Mouse (Mus musculus): Measurements from ENCODE around the gene Fam216a. TPM values are rescaled to one million over a fixed set of nuclear protein-coding genes. Genes with fewer than 3 reads are reported as not detected.
A peak's percentile ranks its signal among the peaks of the same experiment; 100 is the strongest.

Fam216a gene
- polyA plus RNA-seq, 1 experiment from 2014 or later, result 107 TPM

- peaks cover 10% of the 10 kb centered on the region for H3K36me3 ChIP-seq (replicated peaks; ENCODE audit: control insufficient read depth, insufficient read depth, low read depth, low read length)
- ATAC-seq (replicated peaks; ENCODE audit: insufficient number of reproducible peaks, low FRiP score, low TSS enrichment, low read depth), result 0 out of 2 replicates have a peak, but pooled peaks have one; percentile 52
These were observed 7.4 kb upstream of the Fam216a start for GRCm38 (mm10) chr5:122379374-122380155.

GRCm38 (mm10) chr5:122378171-122378570, 6.0 kb upstream of the Fam216a start:
- H3K9ac ChIP-seq (replicated peaks; ENCODE audit: low read length), result no peak overlapping the region
- H3K27ac ChIP-seq (replicated peaks; ENCODE audit: low read depth, low read length), result no peak overlapping the region
- peaks cover 2% of the 10 kb centered on the region; the same call in 1 of the 2 replicates for H3K4me1 ChIP-seq (ENCODE audit: control insufficient read depth, insufficient read depth, low read length)
- no peak for DNase-seq (ENCODE audit: low spot score)
- 87% methylated on average over 12 of the region's 12 CpGs for WGBS
- no peak for ATAC-seq (replicated peaks; ENCODE audit: insufficient number of reproducible peaks, low FRiP score, low TSS enrichment, low read depth)
- no peaks in the 10 kb centered on the region for H3K27me3 ChIP-seq (ENCODE audit: control insufficient read depth, insufficient read depth, low read length)
- H3K36me3 ChIP-seq (replicated peaks; ENCODE audit: control insufficient read depth, insufficient read depth, low read depth, low read length), result peaks cover 10% of the 10 kb centered on the region
- H3K9me3 ChIP-seq (replicated peaks; ENCODE audit: control insufficient read depth, low read length), result no peaks in the 10 kb centered on the region
- no peak overlapping the region for H3K4me2 ChIP-seq (ENCODE audit: low read depth, low read length)
- no peak overlapping the region for H3K4me3 ChIP-seq (ENCODE audit: low read depth, low read length)

More at GRCm38 (mm10) chr5:122379374-122380155, 7.4 kb upstream of the Fam216a start:
- 64% methylated on average over 11 of the region's 11 CpGs for WGBS
- no peak overlapping the region for H3K27ac ChIP-seq (replicated peaks; ENCODE audit: low read depth, low read length)
- DNase-seq (ENCODE audit: low spot score), result peak; percentile 82
- no peaks in the 10 kb centered on the region for H3K9me3 ChIP-seq (replicated peaks; ENCODE audit: control insufficient read depth, low read length)
- H3K4me3 ChIP-seq (ENCODE audit: low read depth, low read length), result no peak overlapping the region
- H3K4me1 ChIP-seq (ENCODE audit: control insufficient read depth, insufficient read depth, low read length), result no peaks in the 10 kb centered on the region
- H3K27me3 ChIP-seq (ENCODE audit: control insufficient read depth, insufficient read depth, low read length), result no peaks in the 10 kb centered on the region
- H3K9ac ChIP-seq (replicated peaks; ENCODE audit: low read length), result no peak overlapping the region
- no peak overlapping the region for H3K4me2 ChIP-seq (ENCODE audit: low read depth, low read length)

DNA sequence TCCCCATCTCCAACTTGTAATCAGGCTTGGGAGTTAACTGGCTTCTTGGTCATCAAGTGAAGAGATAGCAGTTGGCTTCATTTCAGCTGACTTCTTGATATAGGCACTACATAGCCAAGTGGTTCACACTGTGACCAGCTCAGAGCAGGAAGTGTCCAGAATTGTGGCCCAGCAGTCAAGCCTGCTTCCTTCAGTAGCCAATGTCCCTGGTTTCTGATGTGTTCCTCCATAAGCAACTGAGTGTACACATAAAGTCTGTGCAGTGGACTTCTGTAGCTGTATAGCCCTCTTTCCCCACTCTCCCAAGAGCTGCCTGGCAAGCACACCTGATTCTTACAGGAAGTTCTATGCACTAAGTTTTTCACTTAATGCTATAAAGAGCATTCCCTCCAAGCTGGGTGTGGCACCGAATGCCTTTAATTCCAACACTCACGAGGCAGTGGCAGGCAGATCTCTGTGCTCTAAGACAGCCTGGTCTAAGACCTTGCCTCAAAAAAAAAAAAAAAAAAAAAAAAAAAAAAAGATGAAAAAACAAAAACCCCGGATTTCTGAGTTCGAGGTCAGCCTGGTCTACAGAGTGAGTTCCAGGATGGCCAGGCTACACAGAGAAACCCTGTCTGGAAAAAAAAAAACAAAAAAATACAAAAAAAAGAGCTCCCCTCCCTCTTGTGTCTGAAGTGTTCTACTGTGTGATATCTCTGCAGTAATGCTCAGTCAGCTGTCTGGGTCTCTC, 5.1 kb upstream of the Fam216a start:
- no peak for ATAC-seq (replicated peaks; ENCODE audit: insufficient number of reproducible peaks, low FRiP score, low TSS enrichment, low read depth)
- Histone ChIP-seq H3K9me3 (replicated peaks; ENCODE audit: control insufficient read depth, low read length) (no peaks in the 10 kb centered on the region), H3K9ac (replicated peaks; ENCODE audit: low read length) (no peak overlapping the region), H3K27me3 (ENCODE audit: control insufficient read depth, insufficient read depth, low read length) (no peaks in the 10 kb centered on the region), H3K27ac (replicated peaks; ENCODE audit: low read depth, low read length) (no peak overlapping the region), H3K4me3 (ENCODE audit: low read depth, low read length) (no peak overlapping the region), H3K4me2 (ENCODE audit: low read depth, low read length) (no peak overlapping the region), H3K4me1 (ENCODE audit: control insufficient read depth, insufficient read depth, low read length) (peaks cover 2% of the 10 kb centered on the region; the same call in 1 of the 2 replicates), H3K36me3 (replicated peaks; ENCODE audit: control insufficient read depth, insufficient read depth, low read depth, low read length) (peaks cover 10% of the 10 kb centered on the region)
- no peak for DNase-seq (ENCODE audit: low spot score)
- 87% methylated on average over 4 of the region's 4 CpGs for WGBS

GRCm38 (mm10) chr5:122372878-122373277, 714 bp upstream of the Fam216a start:
- ATAC-seq (replicated peaks; ENCODE audit: insufficient number of reproducible peaks, low FRiP score, low TSS enrichment, low read depth), result no peak
- Histone ChIP-seq H3K9me3 (replicated peaks; ENCODE audit: control insufficient read depth, low read length) (no peaks in the 10 kb centered on the region), H3K4me2 (ENCODE audit: low read depth, low read length) (peak overlapping the region; percentile 67), H3K27me3 (ENCODE audit: control insufficient read depth, insufficient read depth, low read length) (no peaks in the 10 kb centered on the region), H3K4me1 (ENCODE audit: control insufficient read depth, insufficient read depth, low read length) (peaks cover 2% of the 10 kb centered on the region; the same call in 1 of the 2 replicates), H3K4me3 (ENCODE audit: low read depth, low read length) (peak overlapping the region; percentile 59), H3K36me3 (replicated peaks; ENCODE audit: control insufficient read depth, insufficient read depth, low read depth, low read length) (no peaks in the 10 kb centered on the region; the same call in none of the 2 replicates), H3K27ac (replicated peaks; ENCODE audit: low read depth, low read length) (no peak overlapping the region), H3K9ac (replicated peaks; ENCODE audit: low read length) (peak overlapping the region; percentile 75)
- 6% methylated on average over 5 of the region's 5 CpGs for WGBS
- no peak for DNase-seq (ENCODE audit: low spot score)

DNA sequence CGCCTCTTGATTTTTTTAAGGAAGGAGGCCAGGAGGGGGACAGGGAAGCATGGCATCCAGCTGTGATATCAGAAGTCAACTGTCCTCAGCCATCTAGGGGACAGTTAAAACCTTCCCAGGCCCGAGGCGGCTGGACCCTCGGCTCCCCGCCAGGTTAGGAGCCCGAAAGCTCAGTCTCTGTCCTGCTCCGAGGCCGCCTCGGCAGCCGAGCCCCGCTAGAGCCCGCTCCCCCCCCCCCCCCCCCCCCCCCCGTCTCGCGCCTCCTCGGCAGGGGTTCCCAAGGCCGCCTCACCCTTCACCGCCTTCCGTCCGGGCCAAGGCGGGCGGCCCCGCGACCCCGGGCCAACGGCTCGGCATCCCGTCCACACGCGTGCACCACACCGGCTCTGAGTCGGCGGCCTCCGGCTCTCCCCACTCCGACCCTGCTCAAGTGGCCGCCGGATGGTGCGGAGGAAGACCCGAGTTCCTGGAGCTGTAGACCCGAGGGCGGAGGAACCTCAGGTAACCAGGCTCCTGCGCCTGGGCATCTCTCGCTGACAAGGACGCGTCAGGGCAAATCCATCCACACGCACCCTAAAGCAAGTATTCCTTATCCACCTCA, 473 bp downstream of the Fam216a start, which contains the start of gene Gpn3:
Gene Gpn3 (plus strand): TSS at position 286 of the 601 bp plus-strand sequence.
- no peaks in the 10 kb centered on the region for H3K27me3 ChIP-seq (ENCODE audit: control insufficient read depth, insufficient read depth, low read length)
- DNase-seq (ENCODE audit: low spot score) (peak; percentile 15), ATAC-seq (replicated peaks; ENCODE audit: insufficient number of reproducible peaks, low FRiP score, low TSS enrichment, low read depth) (peak; percentile 77)
- peaks cover 2% of the 10 kb centered on the region; the same call in 1 of the 2 replicates for H3K4me1 ChIP-seq (ENCODE audit: control insufficient read depth, insufficient read depth, low read length)
- H3K9me3 ChIP-seq (replicated peaks; ENCODE audit: control insufficient read depth, low read length), result no peaks in the 10 kb centered on the region
- H3K4me3 ChIP-seq (ENCODE audit: low read depth, low read length), result peak within 1 kb of the TSS; percentile 59
- H3K36me3 ChIP-seq (replicated peaks; ENCODE audit: control insufficient read depth, insufficient read depth, low read depth, low read length), result peaks cover 3% of the 10 kb centered on the region
- H3K9ac ChIP-seq (replicated peaks; ENCODE audit: low read length), result peak within 1 kb of the TSS; percentile 80
- WGBS, result under 1% methylated on average over 40 of the region's 46 CpGs
- peak within 1 kb of the TSS; percentile 97 for H3K27ac ChIP-seq (replicated peaks; ENCODE audit: low read depth, low read length)
- H3K4me2 ChIP-seq (ENCODE audit: low read depth, low read length), result peak within 1 kb of the TSS; percentile 76

DNA sequence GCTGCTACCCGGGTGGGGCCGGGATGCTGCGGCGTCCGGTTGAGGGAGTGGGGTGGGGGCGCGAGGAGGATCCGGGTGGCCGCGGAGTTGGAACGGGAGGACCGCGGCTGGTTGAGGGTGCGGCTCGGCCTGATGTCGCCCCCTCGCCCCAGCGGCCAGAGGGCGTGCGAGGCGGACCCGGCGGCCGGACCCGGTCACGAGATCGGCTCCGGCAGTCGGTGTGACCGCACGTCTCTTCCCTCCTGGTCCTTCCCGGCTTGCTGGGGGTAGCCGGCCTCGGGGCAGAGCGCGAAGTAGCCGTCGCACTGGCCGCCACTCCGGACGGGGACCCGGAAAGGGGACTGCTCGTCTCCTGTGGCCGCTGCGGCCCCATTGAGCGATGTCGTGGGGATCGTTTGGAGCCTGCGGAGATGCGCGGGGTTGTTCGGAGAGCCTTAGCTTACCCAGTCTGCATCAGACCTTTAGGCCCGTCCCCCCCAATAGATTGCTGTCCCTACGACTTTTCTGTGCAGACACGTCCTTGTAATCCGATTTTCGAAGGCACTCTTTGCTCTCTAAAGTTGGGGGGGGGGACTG, 17.6 kb downstream of the Fam216a start:
- H3K4me1 ChIP-seq (ENCODE audit: control insufficient read depth, insufficient read depth, low read length), result no peaks in the 10 kb centered on the region
- H3K4me2 ChIP-seq (ENCODE audit: low read depth, low read length), result peak overlapping the region; percentile 78
- peak; percentile 60 for ATAC-seq (replicated peaks; ENCODE audit: insufficient number of reproducible peaks, low FRiP score, low TSS enrichment, low read depth)
- no peaks in the 10 kb centered on the region for H3K27me3 ChIP-seq (ENCODE audit: control insufficient read depth, insufficient read depth, low read length)
- no peak overlapping the region for H3K27ac ChIP-seq (replicated peaks; ENCODE audit: low read depth, low read length)
- WGBS, result under 1% methylated on average over 57 of the region's 57 CpGs
- H3K9me3 ChIP-seq (replicated peaks; ENCODE audit: control insufficient read depth, low read length), result no peaks in the 10 kb centered on the region
- no peaks in the 10 kb centered on the region; the same call in 1 of the 2 replicates for H3K36me3 ChIP-seq (replicated peaks; ENCODE audit: control insufficient read depth, insufficient read depth, low read depth, low read length)
- H3K4me3 ChIP-seq (ENCODE audit: low read depth, low read length), result peak overlapping the region; percentile 83
- peak overlapping the region; percentile 77 for H3K9ac ChIP-seq (replicated peaks; ENCODE audit: low read length)
- no peak for DNase-seq (ENCODE audit: low spot score)

- Histone ChIP-seq H3K4me1 (ENCODE audit: control insufficient read depth, insufficient read depth, low read length) (no peaks in the 10 kb centered on the region), H3K27ac (replicated peaks; ENCODE audit: low read depth, low read length) (no peak within 1 kb of the TSS), H3K9me3 (replicated peaks; ENCODE audit: control insufficient read depth, low read length) (no peaks in the 10 kb centered on the region), H3K4me2 (ENCODE audit: low read depth, low read length) (peak within 1 kb of the TSS; percentile 78), H3K9ac (replicated peaks; ENCODE audit: low read length) (peak within 1 kb of the TSS; percentile 77), H3K27me3 (ENCODE audit: control insufficient read depth, insufficient read depth, low read length) (no peaks in the 10 kb centered on the region), H3K36me3 (replicated peaks; ENCODE audit: control insufficient read depth, insufficient read depth, low read depth, low read length) (no peaks in the 10 kb centered on the region; the same call in 1 of the 2 replicates), H3K4me3 (ENCODE audit: low read depth, low read length) (peak within 1 kb of the TSS; percentile 83)
- ATAC-seq (replicated peaks; ENCODE audit: insufficient number of reproducible peaks, low FRiP score, low TSS enrichment, low read depth) (peak; percentile 89), DNase-seq (ENCODE audit: low spot score) (peak; percentile 100)
- 2% methylated on average over 51 of the region's 51 CpGs for WGBS
These were observed 18.2 kb downstream of the Fam216a start, which contains the start of the genes Rad9b and Vps29 for GRCm38 (mm10) chr5:122353807-122354491. Rad9b (minus strand) TSS chr5:122354233. Vps29 (plus strand) TSS chr5:122354369.
